In the genomic region with DNA sequence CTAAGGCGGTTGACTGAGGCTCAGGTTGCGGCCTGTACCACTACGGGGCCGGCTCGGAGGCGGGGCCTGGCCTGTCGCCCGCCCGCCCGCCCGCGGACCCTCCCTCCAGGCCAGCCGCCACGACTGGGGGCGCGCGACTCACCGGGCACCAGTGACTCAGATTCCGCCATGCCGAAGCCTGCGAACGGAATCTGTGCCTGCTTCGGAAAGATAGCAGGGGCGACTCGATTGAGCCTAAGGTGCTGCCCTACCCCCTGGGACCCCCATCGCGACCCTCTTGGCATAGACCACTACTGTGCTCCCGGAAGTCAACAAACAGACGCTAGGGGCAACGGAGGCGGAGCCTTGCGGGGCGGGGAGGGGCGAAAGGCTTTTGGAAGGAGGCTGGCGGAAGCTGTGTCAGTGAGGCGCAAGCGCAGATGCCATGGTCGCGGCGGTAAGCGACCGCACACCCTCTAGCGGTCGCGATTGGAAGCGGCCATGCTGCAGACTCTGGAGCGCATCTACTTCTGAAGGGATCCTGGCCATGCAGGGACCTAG, we compare ENCODE assay signal across 8 mouse cellular contexts. TPM values are rescaled to one million over a fixed set of nuclear protein-coding genes. Genes with fewer than 3 reads are reported as not detected.
DNase-seq lines count a peak whose midpoint lies in the region; ATAC-seq and TF ChIP-seq lines count a peak whose summit lies in the region.

Gene Rpgr (minus strand): TSS at position 511 of the 540 bp plus-strand sequence.

- 0 out of 2 replicates have a peak, but pooled peaks have one; percentile 15 for TF ChIP-seq CTCF in bone marrow macrophage, adult 2 months (IDR thresholded peaks at IDR 0.05; ENCODE audit: low read depth, low read length)

- H3K27me3 ChIP-seq in embryonic facial prominence, embryonic 15.5 days = no peaks in the 10 kb centered on the region; the same call in 1 of the 2 replicates
- H3K27me3 ChIP-seq in limb, embryonic 13.5 days = no peaks in the 10 kb centered on the region
- H3K27me3 ChIP-seq in midbrain, embryonic 15.5 days (replicated peaks) = no peaks in the 10 kb centered on the region

- H3K36me3 ChIP-seq in embryonic facial prominence, embryonic 15.5 days = no peaks in the 10 kb centered on the region
- H3K36me3 ChIP-seq in limb, embryonic 13.5 days = no peaks in the 10 kb centered on the region
- H3K36me3 ChIP-seq in midbrain, embryonic 15.5 days (replicated peaks) = no peaks in the 10 kb centered on the region

- H3K4me3 ChIP-seq in bone marrow macrophage, adult 2 months (ENCODE audit: insufficient read depth, low read length) = peak within 1 kb of the TSS; percentile 91
- peak within 1 kb of the TSS; percentile 55 for H3K4me3 ChIP-seq in embryonic facial prominence, embryonic 15.5 days (replicated peaks)
- peak within 1 kb of the TSS; percentile 52 for H3K4me3 ChIP-seq in limb, embryonic 13.5 days
- peak within 1 kb of the TSS; percentile 61 for H3K4me3 ChIP-seq in midbrain, embryonic 15.5 days

- DNase-seq in 416B (ENCODE audit: low read depth) = peak; percentile 90
- peak; percentile 90 for DNase-seq in heart, adult 8-10 months (ENCODE audit: low spot score)
- DNase-seq in kidney, adult 8-10 months = peak; percentile 90 to 93
- peak; percentile 84 to 89 for DNase-seq in spleen, adult 18-20 months

- WGBS in embryonic facial prominence, embryonic 15.5 days = 23% methylated on average over 47 of the region's 47 CpGs
- WGBS in limb, embryonic 13.5 days = 9% methylated on average over 46 of the region's 47 CpGs
- WGBS in midbrain, embryonic 15.5 days = 15% methylated on average over 47 of the region's 47 CpGs

- H3K9ac ChIP-seq in embryonic facial prominence, embryonic 15.5 days = 0 out of 2 replicates have a peak within 1 kb of the TSS, but pooled peaks have one; percentile 3
- H3K9ac ChIP-seq in limb, embryonic 13.5 days = peak within 1 kb of the TSS; percentile 59
- peak within 1 kb of the TSS; percentile 48 for H3K9ac ChIP-seq in midbrain, embryonic 15.5 days

- no peaks in the 10 kb centered on the region for H3K4me1 ChIP-seq in bone marrow macrophage, adult 2 months (ENCODE audit: control insufficient read depth, insufficient read depth, low read length)
- H3K4me1 ChIP-seq in embryonic facial prominence, embryonic 15.5 days = no peaks in the 10 kb centered on the region
- H3K4me1 ChIP-seq in limb, embryonic 13.5 days = no peaks in the 10 kb centered on the region
- 0 out of 2 replicates have a peak, but pooled peaks cover 2% of the 10 kb centered on the region for H3K4me1 ChIP-seq in midbrain, embryonic 15.5 days

- TF ChIP-seq POLR2A in bone marrow macrophage, adult 2 months (IDR thresholded peaks at IDR 0.05; ENCODE audit: borderline replicate concordance, low read depth, low read length) = no peak

- no peaks in the 10 kb centered on the region for H3K9me3 ChIP-seq in embryonic facial prominence, embryonic 15.5 days (replicated peaks)
- no peaks in the 10 kb centered on the region for H3K9me3 ChIP-seq in limb, embryonic 13.5 days
- no peaks in the 10 kb centered on the region for H3K9me3 ChIP-seq in midbrain, embryonic 15.5 days

- peak; percentile 97 for ATAC-seq in embryonic facial prominence, embryonic 15.5 days (ENCODE audit: insufficient number of reproducible peaks, low FRiP score, low TSS enrichment, low read depth)
- ATAC-seq in limb, embryonic 13.5 days (ENCODE audit: low FRiP score, low read depth) = peak; percentile 98
- peak; percentile 98 for ATAC-seq in midbrain, embryonic 15.5 days (replicated peaks)

- H3K27ac ChIP-seq in bone marrow macrophage, adult 2 months (ENCODE audit: insufficient read depth, low read depth, low read length) = peak within 1 kb of the TSS; percentile 40
- H3K27ac ChIP-seq in embryonic facial prominence, embryonic 15.5 days (replicated peaks) = peak within 1 kb of the TSS; percentile 77
- H3K27ac ChIP-seq in limb, embryonic 13.5 days = peak within 1 kb of the TSS; percentile 61; the same call in 1 of the 2 replicates
- peak within 1 kb of the TSS; percentile 87 for H3K27ac ChIP-seq in midbrain, embryonic 15.5 days

- peak within 1 kb of the TSS; percentile 36 for H3K4me2 ChIP-seq in embryonic facial prominence, embryonic 15.5 days (replicated peaks)
- peak within 1 kb of the TSS; percentile 58 for H3K4me2 ChIP-seq in limb, embryonic 13.5 days (replicated peaks)
- H3K4me2 ChIP-seq in midbrain, embryonic 15.5 days = peak within 1 kb of the TSS; percentile 50

RNA-seq across cellular contexts. Expression of gene Rpgr, which starts in this region (rescaled TPM):
- 2.6 and 3.8 TPM in 2 replicates for polyA plus RNA-seq in bone marrow macrophage, adult 2 months (2012; ENCODE audit: insufficient read depth, insufficient read length, missing spikeins)
- polyA plus RNA-seq in embryonic facial prominence, embryonic 15.5 days (2015; fragmentation: Nextera tagmentation; extraction: Ambion mirVana) = 13.7 and 15.6 TPM in 2 replicates
- total RNA-seq in heart, adult 8-10 months (2022) = 1 to 10 TPM; 2.3 to 4.7 (median 3.3) TPM
- 19.0 and 20.8 TPM in 2 replicates for polyA plus RNA-seq in limb, embryonic 13.5 days (2015; fragmentation: Nextera tagmentation; extraction: Ambion mirVana)
- polyA plus RNA-seq in midbrain, embryonic 15.5 days (2015; fragmentation: Nextera tagmentation; extraction: Ambion mirVana) = 36.8 and 39.0 TPM in 2 replicates

Comparison
In these comparisons a context has a peak if more than half of its experiments do, and no peak if none do; other contexts are left out.
1. Peak in every context shown above with its lines: DNase-seq, ATAC-seq, H3K4me3 ChIP-seq and H3K27ac ChIP-seq.
2. H3K9ac ChIP-seq: peak in every context shown above with its lines; median percentile 59 in limb, embryonic 13.5 days; 48 in midbrain, embryonic 15.5 days; 3 in embryonic facial prominence, embryonic 15.5 days.